Mouse (Mus musculus) left cerebral cortex, postnatal 25 days (tissue): Measurements from ENCODE around the gene Fam102a. TPM values are rescaled to one million over a fixed set of nuclear protein-coding genes. Genes with fewer than 3 reads are reported as not detected.

Experiments used
- total RNA-seq, 2 experiments: library from RNA; stranded (reverse); gene quantifications; 2 replicates each; pipeline ENCODE4 v1.2.3; 2021

The Fam102a gene
- total RNA-seq, 2 experiments from 2014 or later: 52.2 to 57.8 TPM

Other genes with a start within 250 kb of the Fam102a start
- gene Golga2, start 247.9 kb upstream of the Fam102a start, total RNA-seq: 10 to 100 TPM; 82.6 to 82.8 TPM
- gene Swi5, start 247.3 kb upstream of the Fam102a start, total RNA-seq: 100 to 1,000 TPM; 213 to 214 TPM
- gene Ciz1, start 183.0 kb upstream of the Fam102a start, total RNA-seq: 10 to 100 TPM; 67.5 to 73.1 TPM
- gene Dnm1, start 182.0 kb upstream of the Fam102a start, total RNA-seq: 1,000 to 10,000 TPM; 1,197 to 1,302 TPM
- gene 1110008P14Rik, start 153.4 kb upstream of the Fam102a start, total RNA-seq: 100 to 1,000 TPM; 375 to 446 TPM
- under 1 TPM; 0.76 to 0.85 TPM for gene Lcn2, start 147.1 kb upstream of the Fam102a start, total RNA-seq
- 10 to 100 TPM; 44.4 to 50.3 TPM for gene Ptges2, start 139.4 kb upstream of the Fam102a start, total RNA-seq
- gene Naif1, start 84.9 kb upstream of the Fam102a start, total RNA-seq: 1 to 10 TPM; 4.2 TPM
- 10 to 100 TPM; 59.0 to 64.8 TPM for gene Slc25a25, start 83.9 kb upstream of the Fam102a start, total RNA-seq
- gene Dpm2, start 35.5 kb downstream of the Fam102a start, total RNA-seq: 10 to 100 TPM; 76.1 to 81.8 TPM
- gene Pip5kl1, start 39.5 kb downstream of the Fam102a start, total RNA-seq: 1 to 10 TPM; 7.5 to 8.3 TPM
- gene 9430097D07Rik, start 40.4 kb downstream of the Fam102a start, total RNA-seq: under 1 TPM; 0.80 to 0.94 TPM
- 10 to 100 TPM; 40.1 to 41.1 TPM for gene St6galnac4, start 51.8 kb downstream of the Fam102a start, total RNA-seq
- 100 to 1,000 TPM; 112 to 117 TPM for gene St6galnac6, start 64.4 kb downstream of the Fam102a start, total RNA-seq
- 100 to 1,000 TPM; 157 to 159 TPM for gene Ak1, start 86.4 kb downstream of the Fam102a start, total RNA-seq
- gene Eng, start 111.3 kb downstream of the Fam102a start, total RNA-seq: 10 to 100 TPM; 21.9 to 25.0 TPM
- gene Fpgs, start 168.8 kb downstream of the Fam102a start, total RNA-seq: 1 to 10 TPM; 7.1 to 9.4 TPM
- gene Cdk9, start 177.7 kb downstream of the Fam102a start, total RNA-seq: 100 to 1,000 TPM; 114 to 118 TPM
- gene Sh2d3c, start 185.7 kb downstream of the Fam102a start, total RNA-seq: 10 to 100 TPM; 27.8 to 30.8 TPM
- gene 6330409D20Rik, start 205.7 kb downstream of the Fam102a start, total RNA-seq: 1 to 10 TPM; 2.3 to 2.4 TPM
- gene Tor2a, start 221.9 kb downstream of the Fam102a start, total RNA-seq: 10 to 100 TPM; 29.9 to 31.0 TPM
- under 1 TPM; 0.27 to 0.87 TPM for gene Ttc16, start 240.3 kb downstream of the Fam102a start, total RNA-seq
- 1 to 10 TPM; 7.3 to 8.2 TPM for gene Ptrh1, start 240.5 kb downstream of the Fam102a start, total RNA-seq
- gene Cfap157, start 249.1 kb downstream of the Fam102a start, total RNA-seq: under 1 TPM in 1 of 2 experiments, not detected in 1; 0.62 TPM